Mouse (Mus musculus) CH12.LX (cell line): ENCODE data around the gene Zfp810. TPM values are rescaled to one million over a fixed set of nuclear protein-coding genes. Genes with fewer than 3 reads are reported as not detected.
A peak's percentile ranks its signal among the peaks of the same experiment; 100 is the strongest.

Experiments
- DNase-seq: peaks from one replicate; pipeline ENCODE4 v3.0.0-alpha.2; 2013; ENCODE audit errors: extremely low read depth
- H3K27ac ChIP-seq: 2 replicates; pipeline ENCODE4 v1.5.1; 2012; ENCODE audit warnings: low read depth, mild to moderate bottlenecking, control low read depth, moderate library complexity; ENCODE audit not compliant: insufficient read depth
- H3K27me3 ChIP-seq: replicated peaks from 2 replicates; pipeline ENCODE3; 2012; ENCODE audit warnings: inconsistent platforms
- H3K36me3 ChIP-seq, 2 experiments: replicated peaks in 1 of 2; 2 replicates each; pipeline versions ENCODE3 to v1.6.1; 2012; ENCODE audit warnings: inconsistent platforms in 1 of 2, low read length in 1 of 2, mild to moderate bottlenecking in 1 of 2, mixed read lengths in 1 of 2, moderate library complexity in 1 of 2; ENCODE audit not compliant: control insufficient read depth in 1 of 2, insufficient read depth in 1 of 2
- H3K4me1 ChIP-seq, 2 experiments: 2 replicates each; pipeline ENCODE4 v1.6.1; 2012; ENCODE audit warnings: inconsistent platforms in 1 of 2, moderate library complexity in 1 of 2; ENCODE audit not compliant: insufficient read depth in 2 of 2, control insufficient read depth in 1 of 2
- H3K4me2 ChIP-seq: 2 replicates; pipeline ENCODE4 v1.6.1; 2012; ENCODE audit warnings: low read depth, mild to moderate bottlenecking, control low read depth; ENCODE audit not compliant: poor library complexity, insufficient read depth, severe bottlenecking
- H3K4me3 ChIP-seq, 3 experiments: fragments of 150-350 bp in 1 of 3; sonication (generic) in 1 of 3; replicated peaks in 1 of 3; 2 replicates each; pipeline versions ENCODE3 to v1.5.1; 2011 to 2012; ENCODE audit warnings: low read depth in 2 of 3, low read length in 2 of 3, mild to moderate bottlenecking in 2 of 3, moderate library complexity in 2 of 3, control low read depth in 1 of 3, improper control_type of control experiment in 1 of 3, inconsistent platforms in 1 of 3, mixed read lengths in 1 of 3; ENCODE audit not compliant: poor library complexity in 1 of 3
- H3K79me2 ChIP-seq: replicated peaks from 2 replicates; pipeline ENCODE4 v1.6.1; 2012; ENCODE audit warnings: mild to moderate bottlenecking, moderate library complexity; ENCODE audit not compliant: control insufficient read depth, poor library complexity, insufficient read depth, severe bottlenecking; ENCODE audit errors: extremely low read depth
- H3K9ac ChIP-seq: 2 replicates; pipeline ENCODE4 v1.6.1; 2012; ENCODE audit warnings: low read depth, mild to moderate bottlenecking, control low read depth, moderate library complexity; ENCODE audit not compliant: insufficient read depth
- H3K9me3 ChIP-seq: replicated peaks from 2 replicates; pipeline ENCODE3; 2012; ENCODE audit warnings: low read length, inconsistent platforms, mixed read lengths
- BHLHE40 ChIP-seq: IDR thresholded peaks from 2 replicates; pipeline ENCODE4 v1.6.1; 2011; ENCODE audit warnings: mild to moderate bottlenecking, low read depth, low read length, improper control_type of control experiment
- CHD2 ChIP-seq: IDR thresholded peaks from 2 replicates; pipeline ENCODE4 v1.6.1; 2011; ENCODE audit warnings: low read length, improper control_type of control experiment
- CTCF ChIP-seq, 2 experiments: IDR thresholded peaks in 1 of 2; conservative IDR thresholded peaks in 1 of 2; 2 replicates each; pipeline ENCODE4 v1.5.1; 2011 to 2012; ENCODE audit warnings: low read depth in 2 of 2, low read length in 2 of 2, improper control_type of control experiment in 1 of 2, inconsistent platforms in 1 of 2, mild to moderate bottlenecking in 1 of 2, moderate library complexity in 1 of 2
- ELF1 ChIP-seq: IDR thresholded peaks from 2 replicates; pipeline ENCODE4 v1.6.1; 2014; ENCODE audit warnings: low read depth, mild to moderate bottlenecking, inconsistent platforms, low read length, improper control_type of control experiment
- JUND ChIP-seq: conservative IDR thresholded peaks from 2 replicates; pipeline ENCODE4 v1.6.1; 2011; ENCODE audit warnings: low read depth, low read length, improper control_type of control experiment
- KAT2A ChIP-seq: IDR thresholded peaks from 2 replicates; pipeline ENCODE4 v1.6.1; 2012; ENCODE audit warnings: low read length, improper control_type of control experiment, inconsistent platforms; ENCODE audit not compliant: insufficient replicate concordance
- MAFK ChIP-seq: IDR thresholded peaks from 2 replicates; pipeline ENCODE4 v1.6.1; 2011; ENCODE audit warnings: low read length, improper control_type of control experiment; ENCODE audit not compliant: insufficient replicate concordance
- NRF1 ChIP-seq: IDR thresholded peaks from 2 replicates; pipeline ENCODE4 v1.6.1; 2014; ENCODE audit warnings: low read depth, mild to moderate bottlenecking, inconsistent platforms, low read length, improper control_type of control experiment, moderate library complexity
- POLR2A ChIP-seq: IDR thresholded peaks from 2 replicates; pipeline ENCODE4 v1.6.1; 2011; ENCODE audit warnings: low read depth, mild to moderate bottlenecking, improper control_type of control experiment, low read length
- RAD21 ChIP-seq: IDR thresholded peaks from 2 replicates; pipeline ENCODE4 v1.6.1; 2011; ENCODE audit warnings: low read depth, mild to moderate bottlenecking, low read length, improper control_type of control experiment, moderate library complexity
- SIN3A ChIP-seq: IDR thresholded peaks from 2 replicates; pipeline ENCODE4 v1.6.1; 2012; ENCODE audit warnings: low read length, improper control_type of control experiment, inconsistent platforms
- TBP ChIP-seq: conservative IDR thresholded peaks from 2 replicates; pipeline ENCODE4 v1.6.1; 2011; ENCODE audit warnings: low read depth, low read length, improper control_type of control experiment
- USF1 ChIP-seq: IDR thresholded peaks from 2 replicates; pipeline ENCODE4 v1.6.1; 2014; ENCODE audit warnings: low read depth, mild to moderate bottlenecking, inconsistent platforms, low read length, improper control_type of control experiment
- USF2 ChIP-seq: conservative IDR thresholded peaks from 2 replicates; pipeline ENCODE4 v1.6.1; 2011; ENCODE audit warnings: low read depth, low read length, improper control_type of control experiment
- ZMIZ1 ChIP-seq: IDR thresholded peaks from 2 replicates; pipeline ENCODE4 v1.6.1; 2012; ENCODE audit warnings: low read depth, mild to moderate bottlenecking, inconsistent platforms, low read length, improper control_type of control experiment
- dilution Hi-C: fragments of 300-500 bp; cut with MboI; formaldehyde crosslinking; loops from 2 replicates; pipeline ENCODE4 v1.14.3; 2020; ENCODE audit warnings: low sequenced_read_pairs; ENCODE audit not compliant: extremely low pct_unique_long_range_greater_than_20kb, extremely low pct_ligation_motif_present
- in situ Hi-C: fragments of 300-500 bp; cut with MboI; formaldehyde crosslinking; loops from 3 replicates; pipeline ENCODE4 v1.14.3; 2019; ENCODE audit warnings: low sequenced_read_pairs, low pct_ligation_motif_present, low pct_unique_long_range_greater_than_20kb, mixed read lengths
- polyA plus RNA-seq: library from polyadenylated mRNA; unstranded; fragments of >175 nt; gene quantifications from 2 replicates; pipeline ENCODE4 v1.2.1, GENCODE M21; 2012; ENCODE audit warnings: low read depth; ENCODE audit not compliant: insufficient read length
- total RNA-seq, 2 experiments: library from RNA; depleted of rRNA; stranded (reverse); fragments of 300-350 nt in 1 of 2; fragments of >200 nt in 1 of 2; gene quantifications; 2 replicates each; pipeline ENCODE4 v1.2.3; 2012 to 2014

The Zfp810 gene
- total and polyA plus RNA-seq, 3 experiments, result 4.3 to 7.5 (median 7.2) TPM

- Histone ChIP-seq H3K9me3 (peaks cover under 1% of the 10 kb centered on the region), H3K27ac (no peak overlapping the region), H3K36me3 (peaks cover 0 to 13% of the 10 kb centered on the region in 2 experiments), H3K4me1 (peaks cover 2 to 18% of the 10 kb centered on the region in 2 experiments; a peak in 3 of 4 replicates), H3K27me3 (no peaks in the 10 kb centered on the region), H3K4me2 (no peak overlapping the region), H3K9ac (no peak overlapping the region), H3K4me3 (no peak overlapping the region), H3K79me2 (peaks cover 7% of the 10 kb centered on the region)
- dilution Hi-C loops (no loop called here), in situ Hi-C loops (no loop called here)
- no peak for DNase-seq
- no peak for TF ChIP-seq ZMIZ1
- no peak for TF ChIP-seq POLR2A
- no peak for TF ChIP-seq NRF1
- TF ChIP-seq MAFK, result no peak
- TF ChIP-seq BHLHE40, result no peak
- no peak for TF ChIP-seq SIN3A
- no peak for TF ChIP-seq CHD2
- TF ChIP-seq ELF1, result no peak
These were observed 45.9 kb downstream of the Zfp810 start for GRCm38 (mm10) chr9:22261594-22261993.

DNA sequence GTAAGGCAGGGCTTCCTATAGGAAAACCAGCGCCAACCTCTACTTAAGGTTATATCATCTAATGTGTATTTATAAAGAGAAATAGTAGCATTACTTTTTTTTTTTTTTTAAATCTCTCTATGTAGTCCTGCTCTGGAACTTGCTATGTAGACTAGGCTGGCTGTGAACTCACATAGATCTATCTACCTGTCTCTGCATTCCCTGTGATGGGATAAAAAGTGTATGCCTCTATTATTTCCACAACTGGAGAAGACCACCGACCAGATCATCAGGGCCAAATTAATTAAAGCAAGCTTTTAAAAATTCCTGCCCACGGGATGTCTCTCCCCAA, 47.4 kb downstream of the Zfp810 start:
- Histone ChIP-seq H3K4me3 (peak overlapping the region in 2 of 3 experiments; percentile 50 to 72), H3K4me1 (peaks cover 2 to 15% of the 10 kb centered on the region in 2 experiments; a peak in 3 of 4 replicates), H3K27ac (no peak overlapping the region), H3K79me2 (peaks cover 7% of the 10 kb centered on the region), H3K27me3 (no peaks in the 10 kb centered on the region), H3K9me3 (peaks cover 12% of the 10 kb centered on the region), H3K36me3 (peaks cover 9 to 25% of the 10 kb centered on the region in 2 experiments), H3K9ac (peak overlapping the region; percentile 39; the same call in 1 of the 2 replicates), H3K4me2 (peak overlapping the region; percentile 87)
- dilution Hi-C loops (no loop called here), in situ Hi-C loops (no loop called here)
- DNase-seq, result no peak
- TF ChIP-seq RAD21 (no peak), TBP (no peak; the same call in 1 of the 2 replicates), KAT2A (no peak), JUND (no peak), USF1 (no peak), CTCF (conservative IDR thresholded peaks at IDR 0.05 in 1 of 2, IDR thresholded peaks at IDR 0.05 in 1 of 2; ENCODE audit: low read depth in 2 of 2, low read length in 2 of 2) (no peak), USF2 (no peak)
